Mouse (Mus musculus): ENCODE results near the gene Zc3h7b.
"Not testable (repeated sequence)": the region's sequence is repeated elsewhere in the genome, so short reads cannot be mapped to it uniquely, and the experiment has no call there.

Zc3h7b gene

GRCm38 (mm10) chr15:81739296-81739695 is 5.6 kb upstream of the Zc3h7b start:
- in situ Hi-C loops (cut with MboI, MseI) = no loop called here

- in situ Hi-C loops (cut with MboI, MseI) = no loop called here
Measured at GRCm38 (mm10) chr15:81739924-81740323, 4.9 kb upstream of the Zc3h7b start.

GRCm38 (mm10) chr15:81742368-81742767 is 2.5 kb upstream of the Zc3h7b start:
- in situ Hi-C loops (cut with MboI, MseI) = not testable (repeated sequence)

GRCm38 (mm10) chr15:81745601-81746114 is 801 bp downstream of the Zc3h7b start:
- in situ Hi-C loops (cut with MboI, MseI) = no loop called here

- in situ Hi-C loops (cut with MboI, MseI) = no loop called here
Measured at GRCm38 (mm10) chr15:81749742-81750141, 4.9 kb downstream of the Zc3h7b start.

DNA sequence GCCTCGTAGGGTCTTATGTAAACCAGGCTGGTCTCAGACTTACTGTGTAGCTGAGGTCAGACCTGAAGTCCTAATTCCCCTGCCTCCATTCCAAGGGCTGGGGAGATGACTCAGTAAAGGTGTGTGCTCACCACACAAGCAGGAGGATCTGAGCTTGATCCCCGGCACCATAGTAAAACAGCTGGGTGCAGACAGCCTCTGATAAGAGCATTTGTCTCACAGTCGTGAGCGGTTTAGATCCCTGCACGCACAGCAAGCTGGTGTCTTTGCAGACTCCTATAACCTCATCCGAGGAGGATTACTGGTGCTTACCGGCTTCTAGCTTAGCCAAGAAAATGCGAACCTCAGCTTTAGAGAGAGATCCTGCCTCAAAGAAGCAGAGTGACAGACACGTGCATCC is 8.8 kb downstream of the Zc3h7b start:
- in situ Hi-C loops (cut with MboI, MseI) = no loop called here

DNA sequence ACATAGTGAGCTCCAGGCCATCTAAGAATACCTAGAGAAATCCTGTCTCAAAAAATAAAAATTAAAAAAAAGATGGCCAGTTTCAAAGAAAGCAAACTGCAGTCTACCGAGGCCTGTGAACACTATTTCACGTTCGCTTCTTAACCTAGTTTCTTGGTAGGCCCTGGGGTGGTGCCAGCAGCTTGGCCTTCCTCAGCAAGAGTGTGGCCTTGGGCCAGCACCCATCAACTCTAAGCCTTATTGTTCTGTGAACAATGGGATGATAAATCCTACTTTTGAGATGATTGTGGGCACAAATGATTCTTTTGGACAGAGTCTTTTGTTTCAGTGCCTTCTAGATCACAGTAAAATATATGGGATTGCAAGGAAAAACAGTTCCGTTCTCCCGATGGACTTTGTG is 13.8 kb downstream of the Zc3h7b start:
- in situ Hi-C loops (cut with MboI, MseI) = no loop called here

DNA sequence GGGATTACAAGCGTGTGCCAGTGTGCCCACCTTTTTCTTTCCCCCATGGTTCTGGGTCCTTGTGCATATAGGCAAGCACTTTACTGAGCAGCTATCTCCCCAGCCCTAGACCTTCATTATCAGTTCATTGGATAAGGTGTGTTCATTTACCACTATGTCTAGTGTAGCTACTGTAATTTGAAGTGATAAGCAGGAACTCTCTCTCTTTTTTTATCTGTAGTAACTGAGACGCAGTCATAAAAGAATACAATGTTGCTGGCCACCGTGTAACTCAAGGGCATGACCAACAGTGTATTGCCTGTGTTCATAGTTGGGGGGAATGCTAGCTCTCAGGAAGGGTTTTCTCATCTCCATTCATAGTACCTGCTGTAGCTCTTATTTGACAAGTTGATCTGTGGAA is 14.7 kb downstream of the Zc3h7b start:
- in situ Hi-C loops (cut with MboI, MseI) = no loop called here

DNA sequence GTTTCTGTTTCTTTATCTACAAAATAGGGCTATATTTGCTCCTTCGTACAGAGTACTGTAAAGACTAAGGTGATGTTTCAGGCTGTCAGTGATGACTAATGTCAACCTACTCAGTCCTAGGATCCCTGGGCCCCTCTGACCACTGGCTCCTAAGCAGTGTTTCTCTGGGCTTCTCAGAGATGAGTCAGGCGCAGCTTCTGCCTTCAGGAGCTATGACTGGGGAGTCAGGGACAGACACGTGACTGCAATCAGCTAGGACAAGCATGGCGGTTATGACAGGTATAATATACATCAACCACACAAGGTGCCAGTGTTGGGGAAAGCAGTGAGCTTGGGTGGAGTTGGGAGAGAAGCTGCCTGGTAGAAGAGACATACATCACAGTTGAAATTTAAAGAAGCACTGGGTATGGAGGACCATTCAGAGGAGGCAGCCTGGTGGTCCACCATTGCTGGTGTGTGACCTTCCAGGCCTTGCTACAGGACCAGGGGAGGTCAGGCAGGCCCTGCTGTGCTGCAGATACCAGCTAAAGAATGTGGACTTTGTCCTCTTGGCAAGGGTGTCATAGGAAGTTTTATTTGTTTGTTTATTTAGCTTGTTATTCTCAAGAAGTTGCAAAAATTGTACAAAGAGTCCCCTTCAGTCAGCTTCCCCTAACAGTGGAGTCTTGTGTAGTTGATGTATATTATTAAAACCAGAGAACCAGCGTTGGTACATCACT is 15.7 kb downstream of the Zc3h7b start:
- in situ Hi-C loops (cut with MboI, MseI) = no loop called here

GRCm38 (mm10) chr15:81761381-81761780 is 16.5 kb downstream of the Zc3h7b start:
- in situ Hi-C loops (cut with MboI, MseI) = no loop called here

DNA sequence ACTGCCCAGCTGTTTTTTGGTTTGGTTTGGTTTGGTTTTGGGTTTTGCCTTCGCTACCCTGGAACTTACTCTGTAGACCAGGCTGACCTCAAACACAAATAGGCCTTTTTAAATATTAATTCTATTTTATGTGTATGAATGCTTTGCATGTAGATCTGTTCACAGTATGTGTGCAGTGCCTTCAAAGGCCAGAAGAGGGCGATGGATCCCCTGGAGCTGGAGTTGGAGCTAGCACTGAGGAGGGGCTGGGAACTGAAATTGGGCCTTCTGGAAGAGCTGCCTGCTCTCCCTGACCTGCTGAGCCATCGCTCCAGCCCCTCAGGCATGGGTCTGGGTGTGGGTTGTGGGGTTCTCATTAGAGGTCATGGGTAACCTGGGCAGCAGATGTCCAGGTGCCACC is 17.1 kb downstream of the Zc3h7b start:
- in situ Hi-C loops (cut with MboI, MseI) = no loop called here

DNA sequence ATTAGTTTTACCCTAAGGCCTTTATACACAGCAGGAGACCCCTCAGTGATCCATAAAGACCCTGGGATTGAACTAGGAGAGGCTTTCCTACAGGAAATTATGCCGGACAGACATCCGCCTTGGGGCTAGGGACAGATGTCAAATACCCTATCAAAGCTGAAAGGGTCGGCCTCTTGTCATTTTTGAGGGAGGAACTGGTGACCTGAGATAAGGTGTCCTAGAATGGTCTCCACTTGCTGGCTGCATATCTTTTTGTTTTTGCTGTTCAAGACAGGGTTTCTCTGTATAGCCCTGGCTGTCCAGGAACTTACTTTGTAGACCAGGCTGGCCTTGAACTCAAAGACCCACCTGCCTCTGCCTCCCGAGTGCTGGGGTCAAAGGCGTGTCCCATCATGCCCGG is 19.7 kb downstream of the Zc3h7b start:
- in situ Hi-C loops (cut with MboI, MseI) = no loop called here

GRCm38 (mm10) chr15:81765651-81766050 is 20.8 kb downstream of the Zc3h7b start:
- in situ Hi-C loops (cut with MboI, MseI) = no loop called here

DNA sequence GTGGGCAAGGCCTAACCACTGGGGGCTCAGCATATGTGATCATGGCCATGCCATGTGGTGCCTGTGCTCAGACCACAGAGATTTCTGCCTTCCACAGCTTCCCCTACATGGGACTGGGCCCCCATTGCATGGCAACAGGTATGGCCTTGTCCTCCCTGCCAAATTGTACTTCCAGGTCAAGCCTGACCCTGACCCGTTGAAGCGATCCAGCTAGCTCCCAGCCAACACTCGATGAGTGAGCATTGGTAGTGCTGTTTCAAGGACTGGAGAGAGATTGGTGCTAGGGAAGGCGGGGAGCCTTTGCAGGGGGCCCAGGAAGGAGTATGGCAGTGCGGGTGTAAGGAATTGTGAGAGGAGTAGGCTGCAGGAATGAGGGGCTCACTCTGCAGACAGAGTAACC is 21.6 kb downstream of the Zc3h7b start:
- in situ Hi-C loops (cut with MboI, MseI) = no loop called here

- in situ Hi-C loops (cut with MboI, MseI) = no loop called here
Measured at GRCm38 (mm10) chr15:81769037-81769436, 24.2 kb downstream of the Zc3h7b start.

- in situ Hi-C loops (cut with MboI, MseI) = no loop called here
Measured at GRCm38 (mm10) chr15:81772431-81773120, 27.7 kb downstream of the Zc3h7b start.

DNA sequence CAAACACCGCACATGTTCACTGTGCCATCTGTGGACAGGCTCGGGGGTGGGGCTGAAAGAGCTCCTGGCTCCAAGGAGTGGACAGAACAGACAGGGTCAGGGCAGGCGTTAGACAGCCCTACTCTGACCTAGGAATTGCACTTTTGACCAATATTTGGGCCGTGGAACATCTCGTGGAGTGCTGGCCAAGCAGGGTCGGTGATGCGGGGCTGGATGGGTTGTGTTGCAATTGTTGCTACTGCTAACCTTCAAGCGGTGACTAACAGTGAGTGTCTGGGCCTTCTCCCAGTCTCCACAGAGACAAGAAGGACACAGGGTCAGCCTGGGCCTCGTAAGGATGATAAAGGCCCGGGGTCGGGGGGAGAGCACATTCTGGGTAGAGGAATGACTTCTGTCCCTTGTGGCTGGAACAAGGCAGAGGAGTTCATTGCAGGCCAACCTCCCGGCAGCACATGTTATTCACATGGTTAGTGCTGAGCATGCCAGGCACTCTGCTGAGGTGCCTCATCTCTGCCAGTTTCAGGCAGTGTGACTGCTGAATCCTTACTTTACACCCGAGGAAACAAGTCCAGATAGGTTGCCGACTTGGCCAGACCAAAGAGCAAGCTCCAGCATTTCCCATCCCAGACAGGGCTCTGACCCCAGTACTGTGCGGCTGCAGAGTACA is 29.8 kb downstream of the Zc3h7b start:
- in situ Hi-C loops (cut with MboI, MseI) = no loop called here

GRCm38 (mm10) chr15:81776631-81777422 is 32.0 kb downstream of the Zc3h7b start:
- in situ Hi-C loops (cut with MboI, MseI) = no loop called here

GRCm38 (mm10) chr15:81781816-81782215 is 37.0 kb downstream of the Zc3h7b start:
- in situ Hi-C loops (cut with MboI, MseI) = no loop called here

DNA sequence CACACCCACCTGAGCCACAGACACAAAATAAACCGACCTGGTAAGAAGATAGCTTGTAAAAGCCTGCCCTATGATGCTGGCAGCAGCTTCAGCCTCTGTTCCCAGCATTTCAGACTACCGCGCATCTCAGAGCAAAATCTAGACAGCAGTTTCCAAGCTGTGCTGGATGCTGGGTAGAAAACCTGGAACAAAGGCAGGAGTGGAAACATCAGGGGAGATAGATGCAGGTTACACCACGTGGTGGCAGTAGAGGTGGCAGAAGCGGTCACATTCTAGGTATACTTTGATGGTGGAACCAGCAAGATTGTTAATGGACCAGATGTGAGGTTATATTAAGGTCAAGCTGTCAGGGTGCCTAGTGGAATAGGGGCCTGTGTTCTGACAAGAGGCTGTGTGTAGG is 39.9 kb downstream of the Zc3h7b start:
- in situ Hi-C loops (cut with MboI, MseI) = no loop called here

DNA sequence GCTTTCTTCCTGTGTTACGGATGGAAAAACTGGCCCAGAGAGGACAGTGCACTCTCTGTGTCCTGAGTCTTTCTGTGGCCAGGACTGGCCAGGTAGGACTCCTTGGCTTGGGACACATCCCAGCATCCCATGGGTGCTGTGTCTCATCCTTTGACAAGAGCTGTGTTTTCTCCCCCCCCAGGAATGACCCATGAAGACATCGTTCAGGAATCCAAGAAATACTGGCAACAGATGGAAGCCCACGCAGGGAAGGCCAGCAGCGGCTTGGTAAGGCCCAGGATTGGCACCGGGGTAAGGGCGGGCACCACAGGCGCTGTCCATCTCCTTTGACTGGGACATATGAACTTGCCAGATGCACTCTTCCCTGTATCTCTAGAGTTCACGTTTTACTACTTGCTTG is 40.8 kb downstream of the Zc3h7b start:
- in situ Hi-C loops (cut with MboI, MseI) = no loop called here

DNA sequence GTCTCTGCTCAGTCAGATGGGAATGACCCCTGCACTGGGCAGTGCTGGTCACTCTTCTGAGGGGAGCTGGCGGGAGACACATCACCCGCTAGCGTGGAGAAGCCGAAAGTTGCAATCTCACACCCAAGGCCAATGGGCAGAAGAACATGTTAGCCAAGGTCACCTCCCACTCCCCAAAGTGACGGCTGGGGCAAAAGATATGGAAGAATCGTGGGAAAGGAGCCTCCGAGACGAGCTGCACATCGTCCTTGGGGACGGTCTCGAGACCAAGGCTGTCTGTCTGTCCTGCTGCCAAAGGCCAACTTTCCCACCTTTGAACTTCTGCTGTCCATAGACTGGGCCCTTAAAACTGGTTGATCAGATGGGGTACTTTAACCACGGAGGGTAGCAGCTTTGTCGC is 42.7 kb downstream of the Zc3h7b start:
- in situ Hi-C loops (cut with MboI, MseI) = no loop called here
